17 mouse cellular contexts compared by ENCODE assay signal in genomic region chr10:118094853-118095252, GRCm38 (mm10).
"Had no signal": no experiment of that assay in that cellular context is flagged by ENCODE, and none has a peak within 500 bp of the region (broad histone marks: within the 10 kb centered on the region; RNA-seq: fewer than 3 reads in every experiment).

No protein-coding gene starts in this region.

- H3K27me3 ChIP-seq: limb, embryonic 13.5 days; liver, embryonic 12.5 days; liver, embryonic 15.5 days; lung, embryonic 15.5 days; stomach, embryonic 15.5 days had no signal

- H3K4me3 ChIP-seq: limb, embryonic 10.5 days; limb, embryonic 13.5 days; liver, embryonic 12.5 days; liver, embryonic 15.5 days; lung, embryonic 15.5 days; stomach, embryonic 15.5 days had no signal

- DNase-seq: kidney, adult 18-20 months; kidney, adult 9 months; kidney, postnatal 36 days; layer of hippocampus, postnatal 36 days; liver; lung, adult 18-20 months; lung, postnatal 10 days; lung, postnatal 36 days; midbrain, embryonic 14.5 days; thymus, postnatal 25 days had no signal

- H3K9me3 ChIP-seq: limb, embryonic 10.5 days; limb, embryonic 13.5 days; liver, embryonic 12.5 days; liver, embryonic 15.5 days; lung, embryonic 15.5 days; stomach, embryonic 15.5 days had no signal

- H3K36me3 ChIP-seq: limb, embryonic 10.5 days; limb, embryonic 13.5 days; liver, embryonic 12.5 days; liver, embryonic 15.5 days; lung, embryonic 15.5 days; stomach, embryonic 15.5 days had no signal

- ATAC-seq: liver, embryonic 12.5 days had no signal

- H3K4me1 ChIP-seq: liver, embryonic 15.5 days; lung, embryonic 15.5 days; stomach, embryonic 15.5 days had no signal

- H3K9ac ChIP-seq: limb, embryonic 13.5 days; liver, embryonic 12.5 days; liver, embryonic 15.5 days; lung, embryonic 15.5 days; stomach, embryonic 15.5 days had no signal

- H3K4me2 ChIP-seq: limb, embryonic 13.5 days; liver, embryonic 12.5 days; liver, embryonic 15.5 days; lung, embryonic 15.5 days; midbrain, embryonic 11.5 days; stomach, embryonic 15.5 days had no signal

- H3K27ac ChIP-seq: limb, embryonic 10.5 days; limb, embryonic 13.5 days; liver, embryonic 12.5 days; liver, embryonic 15.5 days; lung, embryonic 15.5 days; stomach, embryonic 15.5 days had no signal
